Comparison of ENCODE assay signal across 15 mouse cellular contexts in the genomic region with DNA sequence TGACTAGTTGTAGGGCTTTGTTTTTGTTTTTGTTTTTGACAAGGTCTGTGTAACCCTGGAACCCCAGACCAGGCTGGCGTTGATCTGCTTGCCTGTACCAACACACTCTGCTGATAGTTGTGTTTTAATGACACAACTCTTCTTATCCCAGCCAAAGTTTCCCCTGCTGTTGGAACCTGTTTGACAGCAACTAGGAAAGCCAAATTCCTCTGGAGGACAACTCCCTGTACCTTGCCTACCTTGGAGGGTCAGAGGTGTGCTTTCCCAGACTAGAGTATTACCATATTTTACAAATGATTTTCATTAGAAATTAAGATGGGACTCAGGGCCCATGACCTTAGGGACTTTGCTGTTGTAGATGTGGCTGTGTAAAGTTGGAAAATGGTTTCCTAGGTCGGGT. TPM values are rescaled to one million over a fixed set of nuclear protein-coding genes. Genes with fewer than 3 reads are reported as not detected.
DNase-seq lines count a peak whose midpoint lies in the region; ATAC-seq and TF ChIP-seq lines count a peak whose summit lies in the region.
"Had no signal": no experiment of that assay in that cellular context is flagged by ENCODE, and none has a peak within 500 bp of the region (broad histone marks: within the 10 kb centered on the region; RNA-seq: fewer than 3 reads in every experiment).

No protein-coding gene starts in this region.

- no peak for DNase-seq in forebrain, embryonic 11.5 days (ENCODE audit: low spot score)
- no peak for DNase-seq in hindbrain, postnatal 0 days (ENCODE audit: low spot score)
- DNase-seq in cerebellum, adult 8-10 months = no peak
- DNase-seq: cerebellum, adult 18-20 months; layer of hippocampus, adult 9-11 months; right cerebral cortex, postnatal 4 days; thymus, postnatal 4 days had no signal

- no peak overlapping the region for H3K4me3 ChIP-seq in forebrain, embryonic 11.5 days (ENCODE audit: low read depth, low read length)
- H3K4me3 ChIP-seq in forebrain, embryonic 15.5 days = no peak overlapping the region
- no peak overlapping the region for H3K4me3 ChIP-seq in hindbrain, embryonic 12.5 days
- no peak overlapping the region for H3K4me3 ChIP-seq in hindbrain, postnatal 0 days (ENCODE audit: low read length)
- peak overlapping the region; percentile 29 for H3K4me3 ChIP-seq in megakaryocyte, embryonic 14.5 days (replicated peaks)
- no peak overlapping the region for H3K4me3 ChIP-seq in macrophage (ENCODE audit: inconsistent target)
- H3K4me3 ChIP-seq: erythroblast, embryonic 14.5 days; liver, embryonic 15.5 days had no signal

- no peaks in the 10 kb centered on the region for H3K9me3 ChIP-seq in forebrain, embryonic 11.5 days (ENCODE audit: control insufficient read depth, low read length)
- no peaks in the 10 kb centered on the region for H3K9me3 ChIP-seq in forebrain, embryonic 15.5 days
- H3K9me3 ChIP-seq in hindbrain, embryonic 12.5 days (replicated peaks) = no peaks in the 10 kb centered on the region
- H3K9me3 ChIP-seq in hindbrain, postnatal 0 days (ENCODE audit: low read length) = no peaks in the 10 kb centered on the region
- no peaks in the 10 kb centered on the region for H3K9me3 ChIP-seq in megakaryocyte, embryonic 14.5 days
- H3K9me3 ChIP-seq: liver, embryonic 15.5 days had no signal

- no peaks in the 10 kb centered on the region for H3K27me3 ChIP-seq in forebrain, embryonic 11.5 days (ENCODE audit: control insufficient read depth, insufficient read depth, low read length)
- no peaks in the 10 kb centered on the region for H3K27me3 ChIP-seq in forebrain, embryonic 15.5 days
- no peaks in the 10 kb centered on the region for H3K27me3 ChIP-seq in hindbrain, embryonic 12.5 days
- no peaks in the 10 kb centered on the region for H3K27me3 ChIP-seq in hindbrain, postnatal 0 days (ENCODE audit: insufficient read depth, low read length)
- no peaks in the 10 kb centered on the region for H3K27me3 ChIP-seq in megakaryocyte, embryonic 14.5 days (replicated peaks)

- peak overlapping the region; percentile 84 for H3K27ac ChIP-seq in forebrain, embryonic 11.5 days (ENCODE audit: low read depth, low read length)
- H3K27ac ChIP-seq in forebrain, embryonic 15.5 days (replicated peaks) = no peak overlapping the region
- H3K27ac ChIP-seq in hindbrain, embryonic 12.5 days = peak overlapping the region; percentile 66
- no peak overlapping the region for H3K27ac ChIP-seq in hindbrain, postnatal 0 days
- H3K27ac ChIP-seq in macrophage = peak overlapping the region; percentile 25; the same call in 1 of the 2 replicates
- H3K27ac ChIP-seq: liver, embryonic 15.5 days had no signal

- H3K9ac ChIP-seq in forebrain, embryonic 11.5 days (ENCODE audit: low read length) = no peak overlapping the region
- no peak overlapping the region for H3K9ac ChIP-seq in forebrain, embryonic 15.5 days (replicated peaks)
- H3K9ac ChIP-seq in hindbrain, embryonic 12.5 days = no peak overlapping the region
- H3K9ac ChIP-seq in hindbrain, postnatal 0 days (replicated peaks; ENCODE audit: low read length) = no peak overlapping the region
- H3K9ac ChIP-seq: liver, embryonic 15.5 days had no signal

- peaks cover 11% of the 10 kb centered on the region for H3K4me1 ChIP-seq in forebrain, embryonic 11.5 days (replicated peaks; ENCODE audit: control insufficient read depth, insufficient read depth, low read length)
- peaks cover 24% of the 10 kb centered on the region for H3K4me1 ChIP-seq in forebrain, embryonic 15.5 days
- H3K4me1 ChIP-seq in hindbrain, embryonic 12.5 days = peaks cover 32% of the 10 kb centered on the region
- peaks cover 6% of the 10 kb centered on the region; the same call in 1 of the 2 replicates for H3K4me1 ChIP-seq in hindbrain, postnatal 0 days (ENCODE audit: insufficient read depth, low read length)
- H3K4me1 ChIP-seq in megakaryocyte, embryonic 14.5 days = peaks cover 84% of the 10 kb centered on the region

- no peaks in the 10 kb centered on the region for H3K36me3 ChIP-seq in forebrain, embryonic 11.5 days (ENCODE audit: control insufficient read depth, insufficient read depth, low read length)
- no peaks in the 10 kb centered on the region for H3K36me3 ChIP-seq in forebrain, embryonic 15.5 days
- H3K36me3 ChIP-seq in hindbrain, embryonic 12.5 days = no peaks in the 10 kb centered on the region
- no peaks in the 10 kb centered on the region for H3K36me3 ChIP-seq in hindbrain, postnatal 0 days (ENCODE audit: insufficient read depth, low read length)
- peaks cover 33% of the 10 kb centered on the region for H3K36me3 ChIP-seq in megakaryocyte, embryonic 14.5 days (replicated peaks; ENCODE audit: low read length)
- no peaks in the 10 kb centered on the region for H3K36me3 ChIP-seq in macrophage (ENCODE audit: inconsistent target)
- H3K36me3 ChIP-seq: liver, embryonic 15.5 days had no signal

- WGBS in forebrain, embryonic 11.5 days = 81% methylated on average over 2 of the region's 2 CpGs
- WGBS in forebrain, embryonic 15.5 days = 71% methylated on average over 2 of the region's 2 CpGs
- 58% methylated on average over 2 of the region's 2 CpGs for WGBS in hindbrain, embryonic 12.5 days
- WGBS in hindbrain, postnatal 0 days = 62% methylated on average over 2 of the region's 2 CpGs
- WGBS in macrophage (ENCODE audit: missing documents) = 79% methylated on average over 2 of the region's 2 CpGs

- H3K79me2 ChIP-seq in macrophage (ENCODE audit: inconsistent target) = peaks cover 100% of the 10 kb centered on the region

- no peak for TF ChIP-seq CTCF in hindbrain, postnatal 0 days (IDR thresholded peaks at IDR 0.05; ENCODE audit: low read depth)

- no peak for ATAC-seq in forebrain, embryonic 11.5 days (replicated peaks; ENCODE audit: low FRiP score)
- no peak for ATAC-seq in forebrain, embryonic 15.5 days (replicated peaks)
- ATAC-seq in hindbrain, embryonic 12.5 days (ENCODE audit: low FRiP score) = no peak
- ATAC-seq in hindbrain, postnatal 0 days = no peak
- ATAC-seq in megakaryocyte, adult 5-6 weeks (ENCODE audit: poor library complexity, severe bottlenecking) = no peak
- ATAC-seq: hindbrain, embryonic 16.5 days had no signal

- H3K4me2 ChIP-seq in forebrain, embryonic 11.5 days (ENCODE audit: low read depth, low read length, severe bottlenecking) = no peak overlapping the region
- H3K4me2 ChIP-seq in forebrain, embryonic 15.5 days (replicated peaks) = no peak overlapping the region
- H3K4me2 ChIP-seq in hindbrain, embryonic 12.5 days (replicated peaks) = no peak overlapping the region
- no peak overlapping the region for H3K4me2 ChIP-seq in hindbrain, postnatal 0 days (ENCODE audit: low read depth, low read length)
- H3K4me2 ChIP-seq: liver, embryonic 15.5 days had no signal

RNA-seq across cellular contexts. Expression of a gene that starts 9.3 kb away (rescaled TPM):
- 17.4 and 18.1 TPM in 2 replicates for polyA plus RNA-seq in forebrain, embryonic 11.5 days (2014; fragmentation: Nextera tagmentation; extraction: Ambion mirVana)
- polyA plus RNA-seq in forebrain, embryonic 15.5 days (2015; fragmentation: Nextera tagmentation; extraction: Ambion mirVana) = 9.7 and 10.3 TPM in 2 replicates
- polyA plus RNA-seq in hindbrain, embryonic 12.5 days (2016; fragmentation: Nextera tagmentation; extraction: Ambion mirVana) = 14.9 and 15.0 TPM in 2 replicates
- total RNA-seq in hindbrain, postnatal 0 days (2014; rRNA removed) = 28.3 and 29.2 TPM in 2 replicates
- 10.7 and 10.8 TPM in 2 replicates for polyA plus RNA-seq in hindbrain, postnatal 0 days (2015; fragmentation: Nextera tagmentation; extraction: Ambion mirVana)
- 22.7 and 35.4 TPM in 2 replicates for polyA plus RNA-seq in megakaryocyte, embryonic 14.5 days (2012; ENCODE audit: insufficient read depth, low replicate concordance)
- 50.7 and 54.8 TPM in 2 replicates for total RNA-seq in megakaryocyte, adult 5-6 weeks (2015)
- 55.7 and 59.8 TPM in 2 replicates for total RNA-seq in megakaryocyte, adult 5-6 weeks (2017)
- 100 to 1,000 TPM in 23 of 26 experiments, 10 to 100 TPM in 3; 62.1 to 293 (median 204) TPM for total RNA-seq in macrophage (2018; cell fraction: chromatin; rRNA removed)
- total RNA-seq in macrophage (2018; cell fraction: cytosol; rRNA removed) = 100 to 1,000 TPM in 3 of 26 experiments, 10 to 100 TPM in 23; 52.7 to 107 (median 91.0) TPM
- 100 to 1,000 TPM in 21 of 26 experiments, 10 to 100 TPM in 5; 76.5 to 218 (median 154) TPM for total RNA-seq in macrophage (2018; cell fraction: nucleus; rRNA removed)
- 48.3 to 71.1 TPM (median 65.0 TPM) in 3 replicates for polyA plus RNA-seq in macrophage (2018)

Comparison
In these comparisons a context has a peak if more than half of its experiments do, and no peak if none do; other contexts are left out.
1. H3K27ac ChIP-seq: peak in forebrain, embryonic 11.5 days (single experiment), hindbrain, embryonic 12.5 days (single experiment) and macrophage (single experiment); none in forebrain, embryonic 15.5 days (single experiment) and hindbrain, postnatal 0 days (single experiment).